Mouse (Mus musculus) CD4-positive, CD25-positive, alpha-beta regulatory T cell (primary cell): ENCODE data around the gene Rab3b. TPM values are rescaled to one million over a fixed set of nuclear protein-coding genes. Genes with fewer than 3 reads are reported as not detected.

ENCODE experiments used
- polyA plus RNA-seq: library from polyadenylated mRNA; unstranded; fragments of 100-300 nt; shearing (Covaris generic); gene quantifications from one replicate; pipeline ENCODE4 v1.2.1, GENCODE M21; 2017

Rab3b gene
- polyA plus RNA-seq: 0.05 TPM

DNA sequence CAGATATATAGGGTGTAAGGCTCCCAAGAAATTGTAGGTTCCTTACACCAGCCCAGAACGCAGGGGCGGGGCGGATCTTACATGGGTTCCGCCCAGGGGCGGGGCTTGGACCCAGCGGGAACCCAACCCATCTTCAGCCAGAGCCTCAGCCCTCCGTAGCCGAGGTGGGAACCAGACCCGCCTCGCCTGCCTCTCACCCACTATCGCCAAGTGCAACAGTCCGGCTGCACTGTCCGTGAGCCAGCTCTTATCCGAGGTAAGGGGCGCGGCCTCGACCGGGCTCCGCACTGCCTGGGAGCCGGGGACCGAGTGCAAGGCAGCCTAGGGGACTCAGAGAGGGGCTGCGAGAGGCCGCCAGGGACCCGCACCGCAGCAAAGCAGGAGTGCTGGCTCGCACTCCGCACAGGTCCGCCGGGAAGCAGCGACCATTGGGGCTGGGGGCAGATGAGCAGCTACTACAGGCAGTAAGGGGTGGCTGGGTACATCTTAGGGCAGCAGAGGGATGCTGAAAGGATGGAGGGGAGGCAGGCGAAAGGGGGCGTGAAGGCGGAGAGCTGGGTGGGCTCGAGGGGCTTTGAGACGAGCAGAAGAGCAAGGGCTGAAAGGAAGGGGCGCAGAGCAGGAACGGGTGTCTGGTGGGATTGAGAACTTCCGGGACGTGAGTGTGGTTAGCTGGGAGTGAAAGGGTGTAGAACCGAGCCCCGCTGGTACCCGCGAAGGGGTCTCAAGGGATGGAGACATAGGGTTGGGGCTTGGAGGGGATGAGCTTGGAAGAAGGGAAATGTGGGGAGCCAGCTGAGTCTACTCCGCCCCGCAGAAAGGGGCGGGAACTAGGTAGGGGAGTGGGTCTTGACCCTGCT, at the start of gene Rab3b:
Rab3b (plus strand) TSS at position 101 of the 860 bp plus-strand sequence.

DNA sequence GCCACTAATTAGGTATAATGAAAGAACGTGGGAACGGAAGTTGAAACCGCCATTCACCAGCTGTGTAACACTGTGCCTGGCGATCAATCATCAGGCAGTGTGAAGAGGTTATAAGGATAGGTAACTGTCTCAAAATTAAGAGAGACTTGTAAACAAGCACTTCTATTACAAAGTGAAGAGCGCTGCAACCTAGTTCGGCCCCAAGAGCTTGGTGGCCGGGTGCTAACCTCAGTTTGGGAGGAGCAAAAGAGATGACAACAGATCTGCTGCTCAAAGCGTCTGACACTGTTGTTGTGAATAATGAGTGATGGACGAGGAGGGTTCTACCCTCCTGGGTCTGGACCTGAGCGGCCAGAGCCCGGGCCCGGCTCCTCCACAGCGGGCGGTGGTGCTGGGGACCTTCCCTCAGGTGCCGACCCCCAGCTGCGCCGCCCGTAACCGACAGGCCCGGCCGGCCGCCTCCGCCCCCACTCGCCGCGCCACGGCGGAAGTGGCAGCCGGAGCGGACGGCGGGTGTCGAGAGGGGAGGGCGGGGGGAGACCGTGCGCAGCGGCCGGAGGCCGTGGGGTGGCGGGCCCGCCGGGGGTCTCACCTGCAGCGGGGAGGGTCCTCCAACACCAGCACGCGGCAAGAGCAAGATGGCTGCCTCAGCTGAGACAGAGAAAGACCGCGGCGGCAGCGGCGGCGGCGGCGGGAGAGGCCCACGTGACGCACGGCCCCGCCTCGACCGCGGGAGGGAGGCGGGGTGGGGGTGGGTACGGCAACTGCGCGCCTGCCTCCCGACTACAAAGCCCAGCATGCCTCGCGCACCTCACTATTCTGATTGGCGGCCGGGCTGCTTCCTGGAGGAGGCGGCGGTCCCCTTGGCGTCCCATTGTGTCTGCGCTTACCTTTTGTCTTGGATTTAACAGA, 45.7 kb upstream of the Rab3b start, which contains the start of gene Btf3l4:
Btf3l4 (minus strand) TSS at position 699 of the 912 bp plus-strand sequence.

DNA sequence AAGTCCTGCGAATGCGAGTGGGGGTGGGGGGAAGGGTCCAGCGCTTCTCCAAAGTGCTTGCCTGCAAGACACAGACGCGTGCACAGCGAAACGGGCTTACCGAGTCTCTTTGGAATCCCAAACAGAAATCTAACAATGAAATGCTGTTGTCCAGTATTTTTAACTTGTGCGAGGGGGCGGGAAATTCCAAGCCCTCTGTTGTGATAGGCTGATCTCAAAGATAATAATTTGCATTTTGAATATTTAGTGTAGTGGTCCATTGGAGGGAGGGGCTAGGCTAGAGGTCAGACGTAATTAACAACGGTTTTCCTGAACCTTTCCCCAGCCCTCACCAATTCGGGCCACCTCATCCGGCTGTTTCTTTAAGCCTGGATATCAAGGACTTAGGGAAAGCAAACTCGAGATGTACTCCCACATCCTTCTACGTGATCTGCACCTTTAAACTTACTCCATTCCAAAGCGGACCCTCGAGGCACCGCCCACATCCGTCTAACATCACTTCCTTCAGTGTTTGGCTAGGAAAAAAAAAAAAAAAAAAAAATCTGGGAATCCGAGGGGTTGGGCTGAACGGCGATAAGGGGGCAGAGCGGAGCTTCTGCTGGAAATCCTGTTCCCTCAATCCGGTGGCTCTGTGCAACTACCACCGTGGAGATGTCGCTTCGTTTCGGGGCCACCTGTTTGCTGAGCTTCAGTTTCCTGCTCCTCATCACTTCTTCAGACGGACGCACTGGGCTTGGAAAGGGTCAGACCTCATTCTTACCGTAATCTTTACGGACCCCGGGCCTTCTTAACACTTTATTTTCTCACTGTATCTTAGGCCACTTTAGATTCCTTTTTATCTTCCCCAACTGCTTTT, 44.5 kb upstream of the Rab3b start, which contains the start of gene Txndc12:
Txndc12 (plus strand) TSS at position 487 of the 856 bp plus-strand sequence.

DNA sequence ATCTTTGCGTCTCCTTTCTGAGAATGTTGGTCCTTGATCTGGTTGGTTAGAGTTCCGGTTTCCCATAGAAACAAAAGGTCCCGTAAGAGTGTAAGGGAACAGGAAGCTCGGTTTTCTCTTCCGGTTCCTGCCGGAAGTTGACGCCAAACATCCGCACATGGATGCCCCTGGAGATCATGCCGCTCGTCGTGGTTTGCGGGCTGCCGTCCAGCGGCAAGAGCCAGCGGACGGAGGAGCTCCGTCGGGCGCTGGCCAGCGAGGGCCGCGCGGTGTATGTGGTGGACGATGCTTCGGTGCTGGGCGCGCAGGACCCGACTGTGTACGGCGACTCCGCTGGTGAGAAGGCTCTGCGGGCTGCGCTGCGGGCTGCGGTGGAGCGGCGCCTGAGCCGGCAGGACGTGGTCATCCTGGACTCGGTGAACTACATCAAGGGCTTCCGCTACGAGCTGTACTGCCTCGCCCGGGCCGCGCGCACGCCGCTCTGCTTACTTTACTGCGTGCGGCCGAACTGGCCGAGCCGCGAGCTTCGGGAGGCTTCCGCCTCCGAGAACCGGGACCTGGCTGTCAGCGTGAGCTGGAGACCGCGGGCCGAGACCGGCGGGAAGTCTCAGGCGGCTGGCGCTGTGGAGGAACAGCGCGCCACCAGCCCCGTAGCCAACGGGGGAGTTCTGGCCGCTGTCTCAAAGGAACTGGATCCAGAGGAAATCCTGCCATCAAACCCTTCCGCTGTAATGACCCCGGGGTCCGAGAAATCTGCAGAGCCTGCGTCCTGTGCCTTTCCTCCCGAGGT, 31.0 kb upstream of the Rab3b start, which contains the start of gene Kti12:
Kti12 (plus strand) TSS at position 71 of the 790 bp plus-strand sequence.

DNA sequence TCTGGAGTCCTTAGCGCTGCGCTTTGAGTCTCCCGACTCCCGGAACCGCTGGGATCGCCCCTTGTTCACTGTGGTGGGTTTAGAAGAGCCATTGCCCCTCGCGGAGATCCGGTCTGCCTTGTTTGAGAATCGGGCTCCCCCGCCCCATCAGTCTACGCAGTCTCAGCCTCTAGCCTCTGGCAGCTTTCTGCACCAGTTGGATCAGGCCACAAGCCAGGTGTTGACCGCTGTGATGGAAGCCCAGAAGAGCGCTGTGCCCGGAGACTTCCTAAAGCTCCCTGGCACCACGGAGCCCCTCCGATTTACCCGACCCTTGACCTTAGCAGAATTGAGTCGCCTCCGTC, 30.4 kb upstream of the Rab3b start, which contains the start of gene A730015C16Rik:
A730015C16Rik (minus strand) TSS at position 115 of the 344 bp plus-strand sequence.

Other genes starting within 250 kb of the Rab3b start
- not detected for gene 3110021N24Rik, start 159.4 kb upstream of the Rab3b start, polyA plus RNA-seq
- 0.41 TPM for gene Zfyve9, start 98.3 kb upstream of the Rab3b start, polyA plus RNA-seq
- 74.8 TPM for gene Btf3l4, start 45.4 kb upstream of the Rab3b start, polyA plus RNA-seq
- gene Txndc12, start 44.5 kb upstream of the Rab3b start, polyA plus RNA-seq: 31.3 TPM
- gene Kti12, start 31.3 kb upstream of the Rab3b start, polyA plus RNA-seq: 55.4 TPM
- 0.51 TPM for gene A730015C16Rik, start 30.4 kb upstream of the Rab3b start, polyA plus RNA-seq
- 122 TPM for gene Nrd1, start 121.6 kb downstream of the Rab3b start, polyA plus RNA-seq